ENCODE assay signal across 8 mouse cellular contexts in genomic region chr5:30155821-30156629, GRCm38 (mm10). TPM values are rescaled to one million over a fixed set of nuclear protein-coding genes. Genes with fewer than 3 reads are reported as not detected.
A peak's percentile ranks its signal among the peaks of the same experiment; 100 is the strongest.
DNase-seq lines count a peak whose midpoint lies in the region; ATAC-seq and TF ChIP-seq lines count a peak whose summit lies in the region.
"Had no signal": no experiment of that assay in that cellular context is flagged by ENCODE, and none has a peak within 500 bp of the region (broad histone marks: within the 10 kb centered on the region; RNA-seq: fewer than 3 reads in every experiment).

No protein-coding gene starts in this region.

- ATAC-seq in embryonic facial prominence, embryonic 12.5 days (ENCODE audit: insufficient number of reproducible peaks, insufficient read depth, low FRiP score, low TSS enrichment): no peak
- ATAC-seq in intestine, postnatal 0 days: no peak
- no peak for ATAC-seq in neural tube, embryonic 14.5 days (ENCODE audit: low read depth)
- ATAC-seq in frontal cortex, adult (ENCODE audit: low TSS enrichment): no peak

- H3K4me1 ChIP-seq in testis, adult 2 months (ENCODE audit: control insufficient read depth, insufficient read depth, low read length): no peaks in the 10 kb centered on the region
- peaks cover 8% of the 10 kb centered on the region for H3K4me1 ChIP-seq in embryonic facial prominence, embryonic 12.5 days
- H3K4me1 ChIP-seq in intestine, postnatal 0 days (replicated peaks; ENCODE audit: control insufficient read depth, insufficient read depth, low read length): 0 out of 2 replicates have a peak, but pooled peaks cover 9% of the 10 kb centered on the region
- H3K4me1 ChIP-seq in neural tube, embryonic 14.5 days (ENCODE audit: control insufficient read depth, insufficient read depth, low read length): peaks cover 9% of the 10 kb centered on the region

- no peaks in the 10 kb centered on the region for H3K9me3 ChIP-seq in embryonic facial prominence, embryonic 12.5 days
- no peaks in the 10 kb centered on the region for H3K9me3 ChIP-seq in intestine, postnatal 0 days (ENCODE audit: control insufficient read depth)
- no peaks in the 10 kb centered on the region for H3K9me3 ChIP-seq in neural tube, embryonic 14.5 days (ENCODE audit: control insufficient read depth, low read length)

- peak overlapping the region; percentile 93 for H3K4me3 ChIP-seq in testis, adult 2 months (ENCODE audit: control insufficient read depth, low read depth, low read length)
- H3K4me3 ChIP-seq in embryonic facial prominence, embryonic 12.5 days: peak overlapping the region; percentile 89
- H3K4me3 ChIP-seq in intestine, postnatal 0 days (ENCODE audit: low read depth, low read length): peak overlapping the region; percentile 100
- H3K4me3 ChIP-seq in neural tube, embryonic 14.5 days (ENCODE audit: low read depth, low read length): peak overlapping the region; percentile 66

- intact Hi-C loops in left cerebral cortex, postnatal 14 days (cut with DNase I): no loop called here

- H3K4me2 ChIP-seq in embryonic facial prominence, embryonic 12.5 days (replicated peaks): peak overlapping the region; percentile 76
- H3K4me2 ChIP-seq in intestine, postnatal 0 days (replicated peaks; ENCODE audit: low read depth): peak overlapping the region; percentile 64
- H3K4me2 ChIP-seq in neural tube, embryonic 14.5 days (ENCODE audit: low read depth, low read length): peak overlapping the region; percentile 56

- peak overlapping the region; percentile 82 for H3K9ac ChIP-seq in embryonic facial prominence, embryonic 12.5 days
- peak overlapping the region; percentile 85 for H3K9ac ChIP-seq in intestine, postnatal 0 days (ENCODE audit: low read depth, low read length)
- H3K9ac ChIP-seq in neural tube, embryonic 14.5 days (replicated peaks; ENCODE audit: low read depth, low read length): peak overlapping the region; percentile 71

- 40% methylated on average over 13 of the region's 13 CpGs for WGBS in embryonic facial prominence, embryonic 12.5 days
- 14% methylated on average over 13 of the region's 13 CpGs for WGBS in intestine, postnatal 0 days
- WGBS in neural tube, embryonic 14.5 days: 41% methylated on average over 13 of the region's 13 CpGs

- H3K27me3 ChIP-seq in testis, adult 2 months (ENCODE audit: control insufficient read depth, insufficient read depth, low read length): no peaks in the 10 kb centered on the region
- H3K27me3 ChIP-seq in embryonic facial prominence, embryonic 12.5 days: no peaks in the 10 kb centered on the region
- H3K27me3 ChIP-seq in intestine, postnatal 0 days (replicated peaks; ENCODE audit: control insufficient read depth, insufficient read depth, low read length): no peaks in the 10 kb centered on the region
- no peaks in the 10 kb centered on the region for H3K27me3 ChIP-seq in neural tube, embryonic 14.5 days (ENCODE audit: control insufficient read depth, insufficient read depth, low read length)

- no peak for DNase-seq in testis, postnatal 14 days (ENCODE audit: low spot score)
- no peak for DNase-seq in left cerebral cortex, postnatal 14 days (ENCODE audit: low spot score in 2 of 2)

- TF ChIP-seq CTCF in testis, adult 2 months (IDR thresholded peaks at IDR 0.05; ENCODE audit: control insufficient read depth, insufficient read depth, insufficient replicate concordance, low read depth, low read length): no peak
- TF ChIP-seq CTCF in intestine, postnatal 0 days (IDR thresholded peaks at IDR 0.05; ENCODE audit: low read depth): no peak

- no peak for TF ChIP-seq POLR2A in testis, adult 2 months (IDR thresholded peaks at IDR 0.05; ENCODE audit: control insufficient read depth, low read depth, low read length)

- H3K36me3 ChIP-seq in testis, adult 2 months (ENCODE audit: control insufficient read depth, insufficient read depth, low read length): no peaks in the 10 kb centered on the region
- H3K36me3 ChIP-seq in embryonic facial prominence, embryonic 12.5 days: no peaks in the 10 kb centered on the region
- H3K36me3 ChIP-seq in intestine, postnatal 0 days (ENCODE audit: control insufficient read depth, insufficient read depth): no peaks in the 10 kb centered on the region
- no peaks in the 10 kb centered on the region for H3K36me3 ChIP-seq in neural tube, embryonic 14.5 days (ENCODE audit: control insufficient read depth, insufficient read depth, low read length)

- H3K27ac ChIP-seq in testis, adult 2 months (ENCODE audit: control insufficient read depth, insufficient read depth, low read depth, low read length): peak overlapping the region; percentile 99
- no peak overlapping the region; the same call in 1 of the 2 replicates for H3K27ac ChIP-seq in embryonic facial prominence, embryonic 12.5 days
- H3K27ac ChIP-seq in intestine, postnatal 0 days (ENCODE audit: low read depth, low read length): peak overlapping the region; percentile 93
- peak overlapping the region; percentile 65; the same call in 1 of the 2 replicates for H3K27ac ChIP-seq in neural tube, embryonic 14.5 days (ENCODE audit: low read depth, low read length)

RNA-seq across cellular contexts. Expression of gene Hadhb, which starts 1.0 kb away (rescaled TPM):
- polyA plus RNA-seq in testis, adult 2 months (2012; rRNA removed): 60.1 and 67.1 TPM in 2 replicates
- 121 and 124 TPM in 2 replicates for polyA plus RNA-seq in embryonic facial prominence, embryonic 12.5 days (2016; fragmentation: Nextera tagmentation; extraction: Ambion mirVana)
- 392 and 420 TPM in 2 replicates for polyA plus RNA-seq in intestine, postnatal 0 days (2015; fragmentation: Nextera tagmentation; extraction: Ambion mirVana)
- 54.5 and 67.6 TPM in 2 replicates for polyA plus RNA-seq in neural tube, embryonic 14.5 days (2014; fragmentation: Nextera tagmentation; extraction: Ambion mirVana)
- total RNA-seq in left cerebral cortex, postnatal 14 days (2021): 10 to 100 TPM; 71.3 to 78.6 TPM

RNA-seq across cellular contexts. Expression of gene Hadha, which starts 1.1 kb away (rescaled TPM):
- 74.2 and 78.6 TPM in 2 replicates for polyA plus RNA-seq in testis, adult 2 months (2012; rRNA removed)
- polyA plus RNA-seq in embryonic facial prominence, embryonic 12.5 days (2016; fragmentation: Nextera tagmentation; extraction: Ambion mirVana): 128 and 135 TPM in 2 replicates
- polyA plus RNA-seq in intestine, postnatal 0 days (2015; fragmentation: Nextera tagmentation; extraction: Ambion mirVana): 301 and 307 TPM in 2 replicates
- polyA plus RNA-seq in neural tube, embryonic 14.5 days (2014; fragmentation: Nextera tagmentation; extraction: Ambion mirVana): 55.2 and 71.0 TPM in 2 replicates
- total RNA-seq in left cerebral cortex, postnatal 14 days (2021): 10 to 100 TPM; 64.1 to 67.8 TPM

RNA-seq across cellular contexts. Expression of gene Adgrf3, which starts 49.5 kb away (rescaled TPM):
- polyA plus RNA-seq in testis, adult 2 months (2012; rRNA removed): 18.3 and 18.5 TPM in 2 replicates
- polyA plus RNA-seq in embryonic facial prominence, embryonic 12.5 days (2016; fragmentation: Nextera tagmentation; extraction: Ambion mirVana): 0.18 TPM in 1 of 2 replicates, not detected in the other
- 0.07 TPM in 1 of 2 replicates, not detected in the other for polyA plus RNA-seq in intestine, postnatal 0 days (2015; fragmentation: Nextera tagmentation; extraction: Ambion mirVana)
- not detected in 2 replicates for polyA plus RNA-seq in neural tube, embryonic 14.5 days (2014; fragmentation: Nextera tagmentation; extraction: Ambion mirVana)
- total RNA-seq in left cerebral cortex, postnatal 14 days (2021): not detected
- total RNA-seq: neutrophil, adult 5-6 weeks had no signal

RNA-seq across cellular contexts. Expression of gene 3110082J24Rik, which starts 50.1 kb away (rescaled TPM):
- polyA plus RNA-seq in testis, adult 2 months (2012; rRNA removed): not detected in 2 replicates
- polyA plus RNA-seq in embryonic facial prominence, embryonic 12.5 days (2016; fragmentation: Nextera tagmentation; extraction: Ambion mirVana): 0.33 and 0.61 TPM in 2 replicates
- polyA plus RNA-seq in intestine, postnatal 0 days (2015; fragmentation: Nextera tagmentation; extraction: Ambion mirVana): not detected in 2 replicates
- polyA plus RNA-seq in neural tube, embryonic 14.5 days (2014; fragmentation: Nextera tagmentation; extraction: Ambion mirVana): 4.3 and 4.8 TPM in 2 replicates
- total RNA-seq in left cerebral cortex, postnatal 14 days (2021): 1 to 10 TPM; 2.1 to 3.7 TPM
- total RNA-seq: neutrophil, adult 5-6 weeks had no signal

RNA-seq across cellular contexts. Expression of gene Garem2, which starts 51.1 kb away (rescaled TPM):
- 0.71 and 0.78 TPM in 2 replicates for polyA plus RNA-seq in testis, adult 2 months (2012; rRNA removed)
- polyA plus RNA-seq in embryonic facial prominence, embryonic 12.5 days (2016; fragmentation: Nextera tagmentation; extraction: Ambion mirVana): 2.1 and 3.1 TPM in 2 replicates
- 0.20 TPM in 2 replicates for polyA plus RNA-seq in intestine, postnatal 0 days (2015; fragmentation: Nextera tagmentation; extraction: Ambion mirVana)
- polyA plus RNA-seq in neural tube, embryonic 14.5 days (2014; fragmentation: Nextera tagmentation; extraction: Ambion mirVana): 12.5 and 13.3 TPM in 2 replicates
- total RNA-seq in left cerebral cortex, postnatal 14 days (2021): 10 to 100 TPM; 11.4 to 12.6 TPM
- total RNA-seq: neutrophil, adult 5-6 weeks had no signal

Comparison
In these comparisons a context has a peak if more than half of its experiments do, and no peak if none do; other contexts are left out.
1. RNA of gene Adgrf3, which starts 49.5 kb away (polyA plus RNA-seq): 18.3 to 18.5 TPM in testis, adult 2 months; 0.18 TPM in embryonic facial prominence, embryonic 12.5 days, 0.07 TPM in intestine, postnatal 0 days and not detected in neural tube, embryonic 14.5 days; every median in the first group is over 10 times any median in the second.
2. Peak in every context shown above with its lines, with median percentiles within 50 percentile points of each other: H3K4me3 ChIP-seq, H3K4me2 ChIP-seq and H3K9ac ChIP-seq.